ENCODE assay signal across 19 mouse cellular contexts in the genomic region with DNA sequence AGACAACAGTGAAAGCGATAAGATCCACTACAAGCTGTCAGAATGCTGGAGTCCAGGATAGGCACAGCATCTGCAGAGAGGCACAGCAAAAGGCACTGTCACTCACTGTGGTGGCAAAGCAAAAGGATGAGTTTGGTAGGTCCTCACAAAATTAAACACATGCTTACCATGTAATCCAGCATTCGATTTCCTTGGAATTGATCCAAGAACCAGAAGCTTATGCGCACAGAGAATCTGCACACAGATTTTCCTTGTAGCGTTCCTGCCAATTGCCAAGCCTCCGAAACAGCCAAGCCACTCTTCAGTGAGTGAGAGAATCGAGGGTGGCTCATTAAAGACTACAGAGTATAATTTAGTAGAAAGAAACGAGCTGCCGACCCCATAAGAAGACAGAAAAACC. TPM values are rescaled to one million over a fixed set of nuclear protein-coding genes. Genes with fewer than 3 reads are reported as not detected.
DNase-seq lines count a peak whose midpoint lies in the region; ATAC-seq lines count a peak whose summit lies in the region.
"Had no signal": no experiment of that assay in that cellular context is flagged by ENCODE, and none has a peak within 500 bp of the region (broad histone marks: within the 10 kb centered on the region; RNA-seq: fewer than 3 reads in every experiment).

No protein-coding gene starts in this region.

- no peaks in the 10 kb centered on the region for H3K4me1 ChIP-seq in midbrain, embryonic 14.5 days (ENCODE audit: control insufficient read depth, insufficient read depth, low read length)
- no peaks in the 10 kb centered on the region for H3K4me1 ChIP-seq in midbrain, embryonic 13.5 days (replicated peaks)
- no peaks in the 10 kb centered on the region for H3K4me1 ChIP-seq in heart, embryonic 12.5 days (replicated peaks)
- H3K4me1 ChIP-seq: embryonic facial prominence, embryonic 15.5 days; neural tube, embryonic 15.5 days; stomach, embryonic 15.5 days had no signal

- H3K9ac ChIP-seq in midbrain, embryonic 14.5 days (replicated peaks; ENCODE audit: low read length) = no peak overlapping the region
- H3K9ac ChIP-seq in midbrain, embryonic 13.5 days (replicated peaks) = no peak overlapping the region
- no peak overlapping the region for H3K9ac ChIP-seq in heart, embryonic 12.5 days
- H3K9ac ChIP-seq: embryonic facial prominence, embryonic 15.5 days; liver, embryonic 14.5 days; neural tube, embryonic 15.5 days; stomach, embryonic 15.5 days had no signal

- H3K9me3 ChIP-seq in midbrain, embryonic 14.5 days (ENCODE audit: control insufficient read depth, low read length) = no peaks in the 10 kb centered on the region
- no peaks in the 10 kb centered on the region for H3K9me3 ChIP-seq in midbrain, embryonic 13.5 days
- no peaks in the 10 kb centered on the region for H3K9me3 ChIP-seq in heart, embryonic 12.5 days (replicated peaks)
- H3K9me3 ChIP-seq: embryonic facial prominence, embryonic 15.5 days; neural tube, embryonic 15.5 days; stomach, embryonic 15.5 days had no signal

- H3K27me3 ChIP-seq in midbrain, embryonic 14.5 days (ENCODE audit: control insufficient read depth, insufficient read depth, low read length) = no peaks in the 10 kb centered on the region
- no peaks in the 10 kb centered on the region for H3K27me3 ChIP-seq in midbrain, embryonic 13.5 days
- H3K27me3 ChIP-seq in heart, embryonic 12.5 days (replicated peaks) = no peaks in the 10 kb centered on the region
- H3K27me3 ChIP-seq: embryonic facial prominence, embryonic 15.5 days; neural tube, embryonic 15.5 days; stomach, embryonic 15.5 days had no signal

- H3K4me2 ChIP-seq in midbrain, embryonic 14.5 days (ENCODE audit: low read length) = no peak overlapping the region
- H3K4me2 ChIP-seq in midbrain, embryonic 13.5 days (replicated peaks) = no peak overlapping the region
- no peak overlapping the region for H3K4me2 ChIP-seq in heart, embryonic 12.5 days
- H3K4me2 ChIP-seq: embryonic facial prominence, embryonic 15.5 days; neural tube, embryonic 15.5 days; stomach, embryonic 15.5 days had no signal

- no peak overlapping the region for H3K4me3 ChIP-seq in midbrain, embryonic 14.5 days (replicated peaks; ENCODE audit: low read depth, low read length)
- no peak overlapping the region for H3K4me3 ChIP-seq in midbrain, embryonic 13.5 days (replicated peaks)
- no peak overlapping the region for H3K4me3 ChIP-seq in heart, embryonic 12.5 days
- H3K4me3 ChIP-seq: embryonic facial prominence, embryonic 15.5 days; gastrocnemius, adult 2 months; neural tube, embryonic 15.5 days; stomach, embryonic 15.5 days had no signal

- no peaks in the 10 kb centered on the region for H3K36me3 ChIP-seq in midbrain, embryonic 14.5 days (ENCODE audit: control insufficient read depth, insufficient read depth, low read length)
- H3K36me3 ChIP-seq in midbrain, embryonic 13.5 days = no peaks in the 10 kb centered on the region
- H3K36me3 ChIP-seq in heart, embryonic 12.5 days = no peaks in the 10 kb centered on the region
- H3K36me3 ChIP-seq: embryonic facial prominence, embryonic 15.5 days; neural tube, embryonic 15.5 days; stomach, embryonic 15.5 days had no signal

- DNase-seq in frontal cortex, postnatal 14 days (ENCODE audit: low spot score in 2 of 2) = no peak
- peak; percentile 47 for DNase-seq in midbrain, embryonic 14.5 days
- peak; percentile 54 for DNase-seq in layer of hippocampus, adult 9-11 months
- DNase-seq in heart, adult 18-20 months = no peak
- DNase-seq: cerebellum, postnatal 36 days; gastrocnemius, adult 2 months; heart, postnatal 36 days; kidney, adult 18-20 months; thymus, postnatal 36 days had no signal

- peak; percentile 62 for ATAC-seq in frontal cortex, adult (ENCODE audit: low TSS enrichment)
- ATAC-seq in midbrain, embryonic 14.5 days (ENCODE audit: low FRiP score, low TSS enrichment) = no peak
- no peak for ATAC-seq in midbrain, embryonic 13.5 days
- ATAC-seq in heart, embryonic 12.5 days (ENCODE audit: insufficient number of reproducible peaks, low FRiP score) = no peak
- ATAC-seq: midbrain, embryonic 16.5 days had no signal

- 72% methylated on average over 8 of the region's 8 CpGs for WGBS in midbrain, embryonic 14.5 days
- WGBS in midbrain, embryonic 13.5 days = 76% methylated on average over 8 of the region's 8 CpGs
- 76% methylated on average over 8 of the region's 8 CpGs for WGBS in heart, embryonic 12.5 days

- no peak overlapping the region for H3K27ac ChIP-seq in midbrain, embryonic 14.5 days (replicated peaks; ENCODE audit: low read depth, low read length)
- H3K27ac ChIP-seq in midbrain, embryonic 13.5 days = no peak overlapping the region
- no peak overlapping the region for H3K27ac ChIP-seq in heart, embryonic 12.5 days (ENCODE audit: poor library complexity, severe bottlenecking)
- H3K27ac ChIP-seq: embryonic facial prominence, embryonic 15.5 days; gastrocnemius, adult 2 months; liver, embryonic 14.5 days; neural tube, embryonic 15.5 days; stomach, embryonic 15.5 days had no signal

RNA-seq across cellular contexts. Expression of a gene that starts 2.9 kb away (rescaled TPM):
- not detected in 2 replicates for polyA plus RNA-seq in midbrain, embryonic 14.5 days (2014; fragmentation: Nextera tagmentation; extraction: Ambion mirVana)
- polyA plus RNA-seq in midbrain, embryonic 13.5 days (2015; fragmentation: Nextera tagmentation; extraction: Ambion mirVana) = not detected in 2 replicates
- not detected in 2 replicates for polyA plus RNA-seq in heart, embryonic 12.5 days (2016; fragmentation: Nextera tagmentation; extraction: Ambion mirVana)
- total RNA-seq in heart, adult 18-20 months (2021) = not detected
- total RNA-seq: gastrocnemius, adult 2 months; heart, postnatal 36 days; left cerebral cortex, adult 18-20 months had no signal
- polyA plus RNA-seq: embryonic facial prominence, embryonic 15.5 days; liver, embryonic 14.5 days; midbrain, embryonic 16.5 days; neural tube, embryonic 15.5 days; small intestine, adult 2 months; stomach, embryonic 15.5 days had no signal

RNA-seq across cellular contexts. Expression of a gene that starts 18.4 kb away (rescaled TPM):
- not detected in 2 replicates for polyA plus RNA-seq in midbrain, embryonic 14.5 days (2014; fragmentation: Nextera tagmentation; extraction: Ambion mirVana)
- not detected in 2 replicates for polyA plus RNA-seq in midbrain, embryonic 13.5 days (2015; fragmentation: Nextera tagmentation; extraction: Ambion mirVana)
- 0.09 and 0.21 TPM in 2 replicates for polyA plus RNA-seq in heart, embryonic 12.5 days (2016; fragmentation: Nextera tagmentation; extraction: Ambion mirVana)
- under 1 TPM; 0.10 to 0.12 TPM for total RNA-seq in heart, adult 18-20 months (2021)
- total RNA-seq: left cerebral cortex, adult 18-20 months had no signal
- polyA plus RNA-seq: midbrain, embryonic 16.5 days had no signal

RNA-seq across cellular contexts. Expression of a gene that starts 24.6 kb away (rescaled TPM):
- 0.11 and 1.1 TPM in 2 replicates for polyA plus RNA-seq in midbrain, embryonic 14.5 days (2014; fragmentation: Nextera tagmentation; extraction: Ambion mirVana)
- 0.26 and 0.62 TPM in 2 replicates for polyA plus RNA-seq in midbrain, embryonic 13.5 days (2015; fragmentation: Nextera tagmentation; extraction: Ambion mirVana)
- polyA plus RNA-seq in heart, embryonic 12.5 days (2016; fragmentation: Nextera tagmentation; extraction: Ambion mirVana) = 0.21 and 0.33 TPM in 2 replicates
- under 1 TPM; 0.54 to 0.92 TPM for total RNA-seq in heart, adult 18-20 months (2021)

RNA-seq across cellular contexts. Expression of a gene that starts 41.0 kb away (rescaled TPM):
- not detected in 2 replicates for polyA plus RNA-seq in midbrain, embryonic 14.5 days (2014; fragmentation: Nextera tagmentation; extraction: Ambion mirVana)
- polyA plus RNA-seq in midbrain, embryonic 13.5 days (2015; fragmentation: Nextera tagmentation; extraction: Ambion mirVana) = not detected in 2 replicates
- polyA plus RNA-seq in heart, embryonic 12.5 days (2016; fragmentation: Nextera tagmentation; extraction: Ambion mirVana) = not detected in 2 replicates
- total RNA-seq in heart, adult 18-20 months (2021) = not detected
- total RNA-seq: gastrocnemius, adult 2 months; heart, postnatal 36 days; left cerebral cortex, adult 18-20 months had no signal
- polyA plus RNA-seq: embryonic facial prominence, embryonic 15.5 days; midbrain, embryonic 16.5 days; neural tube, embryonic 15.5 days; small intestine, adult 2 months; stomach, embryonic 15.5 days had no signal

RNA-seq across cellular contexts. Expression of a gene that starts 55.4 kb away (rescaled TPM):
- 0.15 and 0.16 TPM in 2 replicates for polyA plus RNA-seq in midbrain, embryonic 14.5 days (2014; fragmentation: Nextera tagmentation; extraction: Ambion mirVana)
- polyA plus RNA-seq in midbrain, embryonic 13.5 days (2015; fragmentation: Nextera tagmentation; extraction: Ambion mirVana) = 0.12 and 0.16 TPM in 2 replicates
- not detected in 2 replicates for polyA plus RNA-seq in heart, embryonic 12.5 days (2016; fragmentation: Nextera tagmentation; extraction: Ambion mirVana)
- not detected for total RNA-seq in heart, adult 18-20 months (2021)
- total RNA-seq: gastrocnemius, adult 2 months; heart, postnatal 36 days; left cerebral cortex, adult 18-20 months had no signal
- polyA plus RNA-seq: embryonic facial prominence, embryonic 15.5 days; liver, embryonic 14.5 days; small intestine, adult 2 months; stomach, embryonic 15.5 days had no signal

Comparison
In these comparisons a context has a peak if more than half of its experiments do, and no peak if none do; other contexts are left out.
1. DNase-seq: peak in midbrain, embryonic 14.5 days (single experiment) and layer of hippocampus, adult 9-11 months (single experiment); none in frontal cortex, postnatal 14 days (0 of 2) and heart, adult 18-20 months (0 of 2).